Mouse (Mus musculus) gastrocnemius, postnatal 25 days (tissue): ENCODE data around the gene Dxo. TPM values are rescaled to one million over a fixed set of nuclear protein-coding genes. Genes with fewer than 3 reads are reported as not detected.
"Not testable (repeated sequence)": the region's sequence is repeated elsewhere in the genome, so short reads cannot be mapped to it uniquely, and the experiment has no call there.

Experiments
- DNase-seq: peaks from one replicate; pipeline ENCODE4 v3.0.0; 2022
- total RNA-seq, 2 experiments: library from RNA; stranded (reverse); gene quantifications; 1 replicate in 1 of 2; 2 replicates in 1 of 2; pipeline ENCODE4 v1.2.3; 2021

Gene Dxo
- total RNA-seq, 2 experiments from 2014 or later = 7.6 to 10.5 TPM

GRCm38 (mm10) chr17:34830776-34831175 is 6.0 kb upstream of the Dxo start:
- not testable (repeated sequence) for DNase-seq

- DNase-seq = no peak
Observed at GRCm38 (mm10) chr17:34836155-34836855, 514 bp upstream of the Dxo start.

DNA sequence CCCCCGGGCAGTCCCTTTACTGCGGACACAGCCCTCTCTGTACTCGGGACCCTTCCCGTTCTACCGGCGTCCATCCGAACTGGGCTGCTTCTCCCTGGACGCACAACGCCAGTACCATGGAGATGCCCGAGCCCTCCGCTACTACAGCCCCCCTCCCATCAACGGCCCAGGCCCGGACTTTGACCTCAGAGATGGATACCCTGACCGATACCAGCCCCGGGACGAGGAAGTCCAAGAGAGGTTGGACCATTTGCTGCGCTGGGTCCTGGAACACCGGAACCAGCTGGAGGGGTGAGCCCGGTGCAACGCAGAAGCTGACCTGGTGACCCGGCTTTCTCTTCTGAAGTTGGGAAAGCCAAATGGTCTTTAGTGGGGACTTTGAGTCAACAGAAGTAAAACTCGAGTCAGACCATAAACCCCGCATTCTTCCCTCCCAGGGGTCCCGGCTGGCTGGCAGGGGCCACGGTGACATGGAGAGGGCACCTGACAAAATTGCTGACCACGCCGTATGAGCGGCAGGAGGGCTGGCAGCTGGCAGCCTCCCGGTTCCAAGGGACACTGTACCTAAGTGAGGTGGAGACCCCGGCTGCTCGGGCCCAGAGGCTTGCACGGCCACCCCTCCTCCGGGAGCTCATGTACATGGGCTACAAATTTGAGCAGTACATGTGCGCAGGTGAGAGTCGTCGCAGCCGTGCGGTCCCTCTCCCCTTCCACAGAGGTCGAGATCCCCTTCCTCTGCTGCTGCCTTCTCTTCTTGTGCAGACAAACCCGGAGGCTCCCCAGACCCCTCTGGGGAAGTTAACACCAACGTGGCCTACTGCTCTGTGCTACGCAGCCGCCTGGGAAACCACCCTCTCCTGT is 875 bp downstream of the Dxo start:
- DNase-seq = no peak

GRCm38 (mm10) chr17:34838785-34839184 is 2.0 kb downstream of the Dxo start:
- no peak for DNase-seq

GRCm38 (mm10) chr17:34840736-34841307 is 4.0 kb downstream of the Dxo start:
- no peak for DNase-seq

- no peak for DNase-seq
Observed at GRCm38 (mm10) chr17:34844884-34845283, 8.1 kb downstream of the Dxo start.

DNA sequence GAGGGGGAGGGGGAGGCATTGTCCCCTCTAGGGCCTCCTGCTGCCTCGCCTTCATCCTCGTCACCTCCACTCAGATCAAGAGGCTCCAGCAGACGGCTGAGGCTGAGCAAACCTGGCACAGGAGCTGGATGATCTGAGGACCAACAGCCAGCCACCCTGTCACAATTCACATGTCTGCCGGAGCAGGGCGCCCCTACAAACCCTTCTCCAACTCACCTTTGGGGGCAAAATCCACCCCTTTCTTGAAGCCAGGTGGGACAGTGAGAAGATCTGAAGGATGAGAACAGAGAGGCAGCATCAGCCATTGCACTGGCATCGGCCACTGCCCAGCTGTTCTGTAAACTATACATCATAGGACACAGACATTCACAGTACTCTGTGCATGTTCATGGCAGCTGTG is 10.4 kb downstream of the Dxo start:
- no peak for DNase-seq

DNA sequence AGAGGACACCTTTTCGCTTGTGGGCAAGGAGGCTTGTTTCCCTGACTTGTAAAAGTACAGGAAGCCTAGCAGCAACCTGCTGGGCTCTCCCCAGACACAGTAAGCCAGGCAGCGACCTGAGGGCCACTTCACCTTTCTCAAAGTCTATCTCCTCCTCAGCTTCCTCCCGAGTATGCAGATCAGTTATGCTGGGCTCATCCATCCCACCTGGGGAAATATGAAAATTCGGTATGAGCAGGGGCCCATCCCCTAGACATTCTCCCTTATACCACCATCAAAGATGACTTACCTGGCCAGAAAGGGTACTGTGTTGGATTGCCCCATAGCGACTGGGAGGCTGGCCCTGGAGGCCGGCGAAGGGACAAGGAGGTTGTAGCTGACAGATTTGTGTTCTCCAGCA is 10.8 kb downstream of the Dxo start:
- DNase-seq = no peak

DNA sequence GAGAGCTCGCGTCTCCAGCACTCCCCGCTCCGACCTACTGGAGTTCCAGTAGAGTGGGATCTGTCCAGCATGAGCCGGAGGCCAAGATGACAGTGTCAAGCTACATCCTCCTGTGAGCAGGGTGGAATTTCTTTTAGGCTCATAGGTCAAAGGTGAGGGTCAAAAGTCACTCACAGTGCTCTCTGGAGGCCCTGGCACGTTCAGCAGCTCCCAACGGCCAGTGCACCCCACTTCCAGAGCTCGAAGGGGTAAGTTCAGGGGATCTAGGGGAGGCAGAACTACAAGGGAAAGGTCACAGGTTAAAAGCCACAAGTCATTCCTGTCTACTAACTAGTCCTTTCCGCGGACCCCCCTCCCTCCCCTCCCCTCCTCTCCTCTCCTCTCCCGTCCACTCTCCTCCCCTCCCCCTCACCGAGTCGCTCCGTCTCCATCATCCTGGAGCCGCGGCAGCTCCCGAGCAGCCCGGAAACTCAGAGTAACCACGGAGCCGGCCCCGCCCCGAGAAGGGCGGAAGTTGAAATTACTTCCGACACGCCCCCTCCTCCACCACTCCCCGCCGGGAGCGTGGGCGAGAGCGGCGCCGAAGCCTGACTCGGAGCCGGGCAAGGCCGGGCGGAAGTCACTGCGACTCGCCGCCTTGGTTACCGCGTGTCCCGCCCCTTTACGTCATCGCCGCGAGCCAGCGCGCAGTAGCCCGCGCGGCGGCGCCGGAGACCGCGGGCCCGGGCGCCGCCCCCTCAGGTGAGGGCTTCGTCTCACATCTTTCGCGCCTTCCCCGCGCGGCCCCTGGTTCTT is 13.1 kb downstream of the Dxo start, which contains the start of the genes Skiv2l and Nelfe:
Gene Skiv2l (minus strand): TSS at position 489 of the 795 bp plus-strand sequence.
Gene Nelfe (plus strand): TSS at position 670 of the 795 bp plus-strand sequence.
- DNase-seq = peak; percentile 97

GRCm38 (mm10) chr17:34850517-34851125 is 13.8 kb downstream of the Dxo start:
- DNase-seq = no peak

DNA sequence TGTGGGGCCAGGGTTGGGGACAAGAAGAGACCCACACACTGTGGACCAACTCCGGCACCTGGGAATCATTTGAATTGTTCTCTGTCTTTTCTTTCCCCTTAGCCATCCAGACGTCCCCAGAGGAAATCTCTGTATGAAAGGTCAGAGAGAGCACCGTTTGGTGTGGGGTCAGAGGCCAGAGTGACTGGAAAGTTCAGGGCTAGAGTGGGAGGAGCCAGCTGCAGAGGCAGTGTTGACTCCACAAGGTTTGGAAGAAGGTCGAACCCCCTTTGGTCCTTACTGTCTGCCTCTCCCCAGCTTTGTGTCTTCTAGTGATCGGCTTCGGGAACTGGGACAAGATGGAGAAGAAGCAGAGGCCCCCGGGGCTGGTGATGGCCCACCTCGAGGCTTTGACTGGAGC is 16.7 kb downstream of the Dxo start:
- no peak for DNase-seq

GRCm38 (mm10) chr17:34854761-34855160 is 17.9 kb downstream of the Dxo start:
- no peak for DNase-seq

- no peak for DNase-seq
Observed at GRCm38 (mm10) chr17:34855825-34856224, 19.0 kb downstream of the Dxo start.

DNA sequence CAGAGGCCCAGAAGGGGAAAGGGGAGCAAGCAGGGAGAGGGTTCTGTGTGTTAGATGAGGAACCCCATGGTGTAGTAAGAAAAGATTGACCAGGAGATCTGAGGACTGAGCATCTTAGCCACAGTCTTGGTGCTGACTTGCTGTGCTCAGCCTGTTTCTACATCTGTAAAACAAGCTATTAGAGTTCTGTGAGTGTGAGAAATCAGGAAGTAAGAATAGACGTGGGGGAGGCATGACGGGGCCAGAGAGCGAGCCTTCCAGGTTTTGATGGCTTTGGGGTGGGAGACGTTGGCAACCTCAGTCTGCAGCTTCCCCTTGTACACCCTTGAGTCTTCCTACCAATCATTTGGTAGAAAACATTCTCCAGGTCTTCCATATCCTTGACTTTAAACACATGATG is 21.9 kb downstream of the Dxo start:
- DNase-seq = no peak

DNA sequence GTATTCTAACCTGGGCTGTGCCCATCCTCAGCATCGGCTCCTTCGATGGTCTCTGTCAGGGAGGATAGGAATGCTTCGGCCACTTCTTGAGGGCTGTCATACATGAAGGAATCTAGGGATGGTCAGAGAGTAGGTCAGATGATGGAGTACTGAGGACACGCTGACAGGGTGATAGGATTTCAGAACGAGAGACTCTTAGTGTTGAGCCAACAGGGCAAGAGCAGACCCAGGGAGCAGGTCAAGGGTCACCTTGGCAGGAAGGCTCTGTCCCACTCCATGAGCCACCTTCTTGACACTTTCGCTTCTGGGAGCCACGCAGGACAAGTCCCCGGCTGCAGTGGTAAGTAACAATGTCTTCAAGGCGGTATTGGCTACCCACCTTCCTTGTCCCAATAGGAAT is 23.7 kb downstream of the Dxo start:
- no peak for DNase-seq

GRCm38 (mm10) chr17:34861704-34862415 is 25.0 kb downstream of the Dxo start:
- no peak for DNase-seq

DNA sequence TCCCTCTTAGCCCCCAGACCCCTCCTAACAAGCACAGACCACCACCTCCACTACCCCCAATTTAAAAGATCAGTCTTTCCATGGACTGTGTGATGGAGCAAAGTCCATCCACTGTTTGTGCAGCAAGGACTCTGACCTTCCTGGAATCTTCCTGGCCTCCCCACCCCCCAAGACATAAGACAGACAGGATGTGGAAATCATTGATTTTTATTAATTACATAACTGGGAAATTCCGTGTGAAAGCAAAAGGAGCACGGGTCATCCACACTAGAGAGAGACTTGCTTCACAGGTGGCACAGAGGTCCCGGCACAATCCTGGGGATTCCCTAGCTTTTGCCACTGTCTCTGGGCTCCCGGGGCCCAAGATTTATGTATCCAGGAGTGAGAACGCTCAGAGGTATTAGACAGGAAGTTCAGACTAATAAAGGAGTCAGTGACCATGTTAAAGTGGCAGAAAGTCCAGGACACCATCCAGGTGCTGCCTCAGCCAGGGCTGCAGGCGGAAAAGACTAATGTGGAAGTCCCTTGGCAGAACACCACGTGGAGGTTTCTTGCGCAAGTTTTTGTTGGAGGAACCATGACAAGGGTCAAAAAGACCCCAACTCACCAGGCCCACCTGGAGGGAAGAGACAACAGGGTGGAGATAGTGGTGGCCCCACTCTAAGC is 25.7 kb downstream of the Dxo start, which contains the start of gene Cfb:
Gene Cfb (minus strand): TSS at position 103 of the 666 bp plus-strand sequence.
- DNase-seq = no peak

DNA sequence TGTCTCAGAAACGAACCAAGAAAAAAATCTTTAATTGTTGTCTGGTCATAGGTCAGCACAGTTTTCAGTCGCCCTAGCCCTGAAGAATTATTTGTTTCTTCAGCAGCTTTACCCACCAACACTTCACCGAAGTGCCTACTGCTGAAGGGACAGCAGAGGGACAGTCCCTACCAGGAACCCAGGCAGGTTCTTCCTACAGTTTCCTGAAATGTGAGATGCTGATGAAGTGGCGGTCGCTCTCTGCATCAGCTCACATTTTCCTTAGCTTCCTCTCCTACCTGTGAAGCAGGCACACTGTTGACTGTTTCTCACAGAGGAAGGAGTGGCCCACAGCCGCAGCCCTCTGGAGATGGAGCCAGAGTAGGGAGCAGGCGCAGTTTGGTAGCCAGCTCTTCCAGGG is 29.2 kb downstream of the Dxo start:
- no peak for DNase-seq

DNA sequence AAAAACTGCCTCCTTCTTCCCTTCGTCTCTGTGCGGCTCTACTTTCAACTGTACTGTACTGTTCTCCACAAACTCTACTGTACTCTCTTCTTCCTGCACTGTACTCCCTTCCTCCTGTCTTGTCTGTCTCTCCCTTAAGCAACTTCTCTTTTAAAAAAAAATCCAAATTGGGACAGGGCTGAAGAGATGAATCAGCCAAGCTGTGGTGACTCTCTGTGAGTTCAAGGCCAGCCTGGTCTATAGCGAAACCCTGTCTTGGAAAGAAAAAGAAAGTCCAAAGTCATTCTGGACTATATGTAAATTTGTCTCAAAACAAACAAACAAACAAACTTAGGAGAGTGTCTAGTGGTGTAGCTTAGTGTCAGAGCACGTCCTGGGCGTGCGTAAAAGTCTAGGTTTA is 37.5 kb downstream of the Dxo start:
- no peak for DNase-seq

GRCm38 (mm10) chr17:34879336-34879879 is 42.6 kb downstream of the Dxo start, which contains the start of gene Zbtb12:
Gene Zbtb12, plus strand, starts transcription at chr17:34879483.
- no peak for DNase-seq
